In genomic region chr12:54558106-54558505, GRCm38 (mm10) we compare ENCODE assay signal across 8 mouse cellular contexts.
A peak's percentile ranks its signal among the peaks of the same experiment; 100 is the strongest.
DNase-seq lines count a peak whose midpoint lies in the region; ATAC-seq and TF ChIP-seq lines count a peak whose summit lies in the region.

No protein-coding gene starts in this region.

- H3K36me3 ChIP-seq in limb, embryonic 11.5 days (ENCODE audit: control insufficient read depth, insufficient read depth, low read length): no peaks in the 10 kb centered on the region
- no peaks in the 10 kb centered on the region for H3K36me3 ChIP-seq in limb, embryonic 10.5 days
- no peaks in the 10 kb centered on the region for H3K36me3 ChIP-seq in hindbrain, postnatal 0 days (ENCODE audit: insufficient read depth, low read length)

- no peaks in the 10 kb centered on the region for H3K27me3 ChIP-seq in limb, embryonic 11.5 days (ENCODE audit: control insufficient read depth, insufficient read depth, low read length)
- H3K27me3 ChIP-seq in limb, embryonic 10.5 days (ENCODE audit: low read depth, poor library complexity, severe bottlenecking): no peaks in the 10 kb centered on the region
- no peaks in the 10 kb centered on the region for H3K27me3 ChIP-seq in hindbrain, postnatal 0 days (ENCODE audit: insufficient read depth, low read length)

- peak; percentile 7 to 17 for DNase-seq in cerebellum, adult 18-20 months
- no peak for DNase-seq in cerebellum, adult 9-11 months
- peak; percentile 33 for DNase-seq in limb, embryonic 11.5 days (ENCODE audit: low spot score)
- DNase-seq in limb, embryonic 10.5 days (ENCODE audit: low spot score): no peak
- DNase-seq in brain, embryonic 14.5 days (ENCODE audit: low read depth): peak; percentile 89
- DNase-seq in hindbrain, postnatal 0 days (ENCODE audit: low spot score): peak; percentile 86
- DNase-seq in naive thymus-derived CD4-positive, alpha-beta T cell, adult 2 months (ENCODE audit: low read depth): peak; percentile 72
- DNase-seq in gastrocnemius, postnatal 14 days: no peak

- H3K4me1 ChIP-seq in limb, embryonic 11.5 days (ENCODE audit: control insufficient read depth, insufficient read depth, low read length): no peaks in the 10 kb centered on the region
- H3K4me1 ChIP-seq in limb, embryonic 10.5 days: no peaks in the 10 kb centered on the region
- no peaks in the 10 kb centered on the region for H3K4me1 ChIP-seq in hindbrain, postnatal 0 days (ENCODE audit: insufficient read depth, low read length)

- H3K9ac ChIP-seq in limb, embryonic 11.5 days (ENCODE audit: low read length): no peak overlapping the region
- no peak overlapping the region for H3K9ac ChIP-seq in hindbrain, postnatal 0 days (replicated peaks; ENCODE audit: low read length)

- intact Hi-C loops in gastrocnemius, postnatal 14 days (cut with DNase I; ENCODE audit: low total_unique reads): no loop called here

- ATAC-seq in limb, embryonic 11.5 days (ENCODE audit: insufficient number of reproducible peaks, low FRiP score, low TSS enrichment, low read depth): no peak
- ATAC-seq in hindbrain, postnatal 0 days: peak; percentile 83

- no peak overlapping the region for H3K4me3 ChIP-seq in limb, embryonic 11.5 days (ENCODE audit: low read depth, low read length)
- H3K4me3 ChIP-seq in limb, embryonic 10.5 days: no peak overlapping the region
- H3K4me3 ChIP-seq in hindbrain, postnatal 0 days (ENCODE audit: low read length): no peak overlapping the region

- TF ChIP-seq CTCF in brain, embryonic 14.5 days (IDR thresholded peaks at IDR 0.05; ENCODE audit: borderline replicate concordance, extremely low read depth, insufficient read depth, insufficient read length): peak; percentile 67; the same call in 1 of the 2 replicates
- TF ChIP-seq CTCF in hindbrain, postnatal 0 days (IDR thresholded peaks at IDR 0.05; ENCODE audit: low read depth): peak; percentile 83

- H3K4me2 ChIP-seq in limb, embryonic 11.5 days (ENCODE audit: low read depth, severe bottlenecking): no peak overlapping the region
- H3K4me2 ChIP-seq in hindbrain, postnatal 0 days (ENCODE audit: low read depth, low read length): no peak overlapping the region

- 36% methylated on average over 2 of the region's 2 CpGs for WGBS in limb, embryonic 11.5 days
- 41% methylated on average over 2 of the region's 2 CpGs for WGBS in limb, embryonic 10.5 days
- WGBS in hindbrain, postnatal 0 days: 44% methylated on average over 2 of the region's 2 CpGs

- no peaks in the 10 kb centered on the region for H3K9me3 ChIP-seq in limb, embryonic 11.5 days (ENCODE audit: control insufficient read depth, low read length)
- H3K9me3 ChIP-seq in limb, embryonic 10.5 days (replicated peaks): no peaks in the 10 kb centered on the region
- no peaks in the 10 kb centered on the region for H3K9me3 ChIP-seq in hindbrain, postnatal 0 days (ENCODE audit: low read length)

- no peak for TF ChIP-seq POLR2A in brain, embryonic 14.5 days (IDR thresholded peaks at IDR 0.05; ENCODE audit: borderline replicate concordance, extremely low read depth, insufficient read depth, insufficient read length, poor library complexity, severe bottlenecking)

- no peak overlapping the region for H3K27ac ChIP-seq in limb, embryonic 11.5 days (replicated peaks; ENCODE audit: low read depth, low read length)
- no peak overlapping the region for H3K27ac ChIP-seq in limb, embryonic 10.5 days
- H3K27ac ChIP-seq in hindbrain, postnatal 0 days: no peak overlapping the region

Comparison
In these comparisons a context has a peak if more than half of its experiments do, and no peak if none do; other contexts are left out.
1. DNase-seq: peak in cerebellum, adult 18-20 months (2 of 2), limb, embryonic 11.5 days (single experiment), brain, embryonic 14.5 days (single experiment), hindbrain, postnatal 0 days (single experiment) and naive thymus-derived CD4-positive, alpha-beta T cell, adult 2 months (single experiment); none in cerebellum, adult 9-11 months (single experiment), limb, embryonic 10.5 days (single experiment) and gastrocnemius, postnatal 14 days (single experiment).